Mouse (Mus musculus) CH12.LX (cell line): Measurements from ENCODE around the gene Dnmbp. TPM values are rescaled to one million over a fixed set of nuclear protein-coding genes. Genes with fewer than 3 reads are reported as not detected.

Experiments used
- DNase-seq: peaks from one replicate; pipeline ENCODE4 v3.0.0-alpha.2; 2013; ENCODE audit errors: extremely low read depth
- H3K27ac ChIP-seq: 2 replicates; pipeline ENCODE4 v1.5.1; 2012; ENCODE audit warnings: low read depth, mild to moderate bottlenecking, control low read depth, moderate library complexity; ENCODE audit not compliant: insufficient read depth
- H3K27me3 ChIP-seq: replicated peaks from 2 replicates; pipeline ENCODE3; 2012; ENCODE audit warnings: inconsistent platforms
- H3K36me3 ChIP-seq, 2 experiments: replicated peaks in 1 of 2; 2 replicates each; pipeline versions ENCODE3 to v1.6.1; 2012; ENCODE audit warnings: inconsistent platforms in 1 of 2, low read length in 1 of 2, mild to moderate bottlenecking in 1 of 2, mixed read lengths in 1 of 2, moderate library complexity in 1 of 2; ENCODE audit not compliant: control insufficient read depth in 1 of 2, insufficient read depth in 1 of 2
- H3K4me1 ChIP-seq, 2 experiments: 2 replicates each; pipeline ENCODE4 v1.6.1; 2012; ENCODE audit warnings: inconsistent platforms in 1 of 2, moderate library complexity in 1 of 2; ENCODE audit not compliant: insufficient read depth in 2 of 2, control insufficient read depth in 1 of 2
- H3K4me2 ChIP-seq: 2 replicates; pipeline ENCODE4 v1.6.1; 2012; ENCODE audit warnings: low read depth, mild to moderate bottlenecking, control low read depth; ENCODE audit not compliant: poor library complexity, insufficient read depth, severe bottlenecking
- H3K4me3 ChIP-seq, 3 experiments: fragments of 150-350 bp in 1 of 3; sonication (generic) in 1 of 3; replicated peaks in 1 of 3; 2 replicates each; pipeline versions ENCODE3 to v1.5.1; 2011 to 2012; ENCODE audit warnings: low read depth in 2 of 3, low read length in 2 of 3, mild to moderate bottlenecking in 2 of 3, moderate library complexity in 2 of 3, control low read depth in 1 of 3, improper control_type of control experiment in 1 of 3, inconsistent platforms in 1 of 3, mixed read lengths in 1 of 3; ENCODE audit not compliant: poor library complexity in 1 of 3
- H3K79me2 ChIP-seq: replicated peaks from 2 replicates; pipeline ENCODE4 v1.6.1; 2012; ENCODE audit warnings: mild to moderate bottlenecking, moderate library complexity; ENCODE audit not compliant: control insufficient read depth, poor library complexity, insufficient read depth, severe bottlenecking; ENCODE audit errors: extremely low read depth
- H3K9ac ChIP-seq: 2 replicates; pipeline ENCODE4 v1.6.1; 2012; ENCODE audit warnings: low read depth, mild to moderate bottlenecking, control low read depth, moderate library complexity; ENCODE audit not compliant: insufficient read depth
- H3K9me3 ChIP-seq: replicated peaks from 2 replicates; pipeline ENCODE3; 2012; ENCODE audit warnings: low read length, inconsistent platforms, mixed read lengths
- CHD1 ChIP-seq: IDR thresholded peaks from 2 replicates; pipeline ENCODE4 v1.6.1; 2012; ENCODE audit warnings: low read depth, low read length, improper control_type of control experiment, inconsistent platforms
- GABPA ChIP-seq: IDR thresholded peaks from 2 replicates; pipeline ENCODE4 v1.6.1; 2012; ENCODE audit warnings: low read depth, low read length, improper control_type of control experiment, inconsistent platforms; ENCODE audit not compliant: insufficient replicate concordance
- IRF4 ChIP-seq: IDR thresholded peaks from 2 replicates; pipeline ENCODE4 v1.6.1; 2014; ENCODE audit warnings: low read depth, mild to moderate bottlenecking, inconsistent platforms, low read length, improper control_type of control experiment
- JUND ChIP-seq: conservative IDR thresholded peaks from 2 replicates; pipeline ENCODE4 v1.6.1; 2011; ENCODE audit warnings: low read depth, low read length, improper control_type of control experiment
- KAT2A ChIP-seq: IDR thresholded peaks from 2 replicates; pipeline ENCODE4 v1.6.1; 2012; ENCODE audit warnings: low read length, improper control_type of control experiment, inconsistent platforms; ENCODE audit not compliant: insufficient replicate concordance
- MAX ChIP-seq: IDR thresholded peaks from 2 replicates; pipeline ENCODE4 v1.6.1; 2011; ENCODE audit warnings: low read length, improper control_type of control experiment
- MYC ChIP-seq: IDR thresholded peaks from 2 replicates; pipeline ENCODE4 v1.6.1; 2011; ENCODE audit warnings: low read depth, mild to moderate bottlenecking, improper control_type of control experiment, low read length
- POLR2A ChIP-seq: IDR thresholded peaks from 2 replicates; pipeline ENCODE4 v1.6.1; 2011; ENCODE audit warnings: low read depth, mild to moderate bottlenecking, improper control_type of control experiment, low read length
- POLR2AphosphoS2 ChIP-seq: IDR thresholded peaks from 2 replicates; pipeline ENCODE4 v1.6.1; 2011; ENCODE audit warnings: low read depth, low read length, improper control_type of control experiment
- RCOR1 ChIP-seq: conservative IDR thresholded peaks from 2 replicates; pipeline ENCODE4 v1.6.1; 2012; ENCODE audit warnings: low read depth, mild to moderate bottlenecking, inconsistent platforms, low read length, improper control_type of control experiment
- SIN3A ChIP-seq: IDR thresholded peaks from 2 replicates; pipeline ENCODE4 v1.6.1; 2012; ENCODE audit warnings: low read length, improper control_type of control experiment, inconsistent platforms
- TBP ChIP-seq: conservative IDR thresholded peaks from 2 replicates; pipeline ENCODE4 v1.6.1; 2011; ENCODE audit warnings: low read depth, low read length, improper control_type of control experiment
- TCF12 ChIP-seq: IDR thresholded peaks from 2 replicates; pipeline ENCODE4 v1.6.1; 2014; ENCODE audit warnings: low read depth, mild to moderate bottlenecking, inconsistent platforms, low read length, improper control_type of control experiment
- USF2 ChIP-seq: conservative IDR thresholded peaks from 2 replicates; pipeline ENCODE4 v1.6.1; 2011; ENCODE audit warnings: low read depth, low read length, improper control_type of control experiment
- ZC3H11A ChIP-seq: IDR thresholded peaks from 2 replicates; pipeline ENCODE4 v1.6.1; 2012; ENCODE audit warnings: low read depth, mild to moderate bottlenecking, inconsistent platforms, low read length, improper control_type of control experiment
- ZNF384 ChIP-seq: IDR thresholded peaks from 2 replicates; pipeline ENCODE4 v1.6.1; 2012; ENCODE audit warnings: low read depth, low read length, improper control_type of control experiment, inconsistent platforms
- dilution Hi-C: fragments of 300-500 bp; cut with MboI; formaldehyde crosslinking; loops from 2 replicates; pipeline ENCODE4 v1.14.3; 2020; ENCODE audit warnings: low sequenced_read_pairs; ENCODE audit not compliant: extremely low pct_unique_long_range_greater_than_20kb, extremely low pct_ligation_motif_present
- in situ Hi-C: fragments of 300-500 bp; cut with MboI; formaldehyde crosslinking; loops from 3 replicates; pipeline ENCODE4 v1.14.3; 2019; ENCODE audit warnings: low sequenced_read_pairs, low pct_ligation_motif_present, low pct_unique_long_range_greater_than_20kb, mixed read lengths
- polyA plus RNA-seq: library from polyadenylated mRNA; unstranded; fragments of >175 nt; gene quantifications from 2 replicates; pipeline ENCODE4 v1.2.1, GENCODE M21; 2012; ENCODE audit warnings: low read depth; ENCODE audit not compliant: insufficient read length
- total RNA-seq, 2 experiments: library from RNA; depleted of rRNA; stranded (reverse); fragments of 300-350 nt in 1 of 2; fragments of >200 nt in 1 of 2; gene quantifications; 2 replicates each; pipeline ENCODE4 v1.2.3; 2012 to 2014

Gene Dnmbp
- total and polyA plus RNA-seq, 3 experiments, result 1.8 to 5.4 (median 2.3) TPM

DNA sequence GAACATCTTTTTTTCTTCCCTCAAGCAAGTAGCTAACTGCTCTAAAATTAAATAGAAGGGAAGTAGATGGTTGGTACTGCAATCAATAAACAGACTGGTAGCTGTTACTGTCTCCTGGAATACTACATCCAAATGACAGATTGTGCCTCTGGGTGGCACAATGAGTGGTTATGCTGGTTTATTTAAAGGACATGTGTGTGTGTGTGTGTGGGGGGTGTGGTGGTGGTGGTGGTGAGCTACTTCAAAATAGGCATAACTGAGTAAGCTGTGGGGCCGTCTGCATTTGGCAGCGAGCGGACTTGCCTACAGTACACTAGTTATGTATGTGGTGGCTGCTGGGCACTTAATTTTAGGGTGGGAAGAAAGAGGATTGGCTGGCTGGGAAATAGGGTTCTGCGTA, 17.9 kb upstream of the Dnmbp start:
- no peak overlapping the region for H3K9ac ChIP-seq
- H3K79me2 ChIP-seq, result no peaks in the 10 kb centered on the region
- H3K9me3 ChIP-seq, result peaks cover 5% of the 10 kb centered on the region
- no peak for DNase-seq
- no peak overlapping the region for H3K4me3 ChIP-seq
- H3K4me2 ChIP-seq, result no peak overlapping the region
- H3K27ac ChIP-seq, result no peak overlapping the region
- H3K27me3 ChIP-seq, result no peaks in the 10 kb centered on the region
- no peaks in the 10 kb centered on the region for H3K36me3 ChIP-seq
- in situ Hi-C loops (loop anchor here (10.0 kb wide), 2 partner anchors 123 to 203 kb away; partner anchors contain the start of genes Cox15 and Cutc), dilution Hi-C loops (no loop called here)
- 0 out of 4 replicates have a peak, but pooled peaks cover 0 to 2% of the 10 kb centered on the region in 2 experiments for H3K4me1 ChIP-seq
- TF ChIP-seq TCF12, result no peak
- TF ChIP-seq USF2, result no peak
- no peak for TF ChIP-seq ZNF384
- no peak for TF ChIP-seq RCOR1
- no peak for TF ChIP-seq ZC3H11A

DNA sequence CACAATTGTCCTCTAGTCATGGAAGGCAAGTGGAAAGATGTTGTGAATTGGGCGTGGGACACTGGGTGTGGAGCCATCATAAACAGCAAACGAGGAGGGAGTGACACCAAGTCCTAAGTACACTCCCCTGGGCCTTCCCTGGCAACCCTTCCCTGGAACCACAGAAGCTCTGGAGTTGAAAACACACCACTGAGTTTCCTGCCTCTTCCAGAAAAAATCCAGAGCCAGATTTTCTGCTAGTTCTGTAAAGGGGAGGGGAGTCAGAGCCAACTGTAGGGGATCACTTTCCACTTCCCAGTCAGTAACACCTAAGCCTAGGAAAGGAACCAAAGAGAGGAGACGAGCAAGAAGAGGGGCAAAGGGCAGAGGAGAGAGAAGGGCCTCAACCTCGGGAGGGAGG, 17.4 kb upstream of the Dnmbp start:
- Histone ChIP-seq H3K4me2 (no peak overlapping the region), H3K79me2 (no peaks in the 10 kb centered on the region), H3K4me1 (no peaks in the 10 kb centered on the region), H3K9ac (no peak overlapping the region), H3K27me3 (no peaks in the 10 kb centered on the region), H3K4me3 (no peak overlapping the region), H3K36me3 (no peaks in the 10 kb centered on the region), H3K27ac (no peak overlapping the region), H3K9me3 (peaks cover 5% of the 10 kb centered on the region)
- dilution Hi-C loops, result no loop called here
- TF ChIP-seq USF2 (no peak), SIN3A (no peak), CHD1 (no peak), JUND (no peak), POLR2AphosphoS2 (no peak), POLR2A (no peak), MYC (no peak), IRF4 (no peak), GABPA (no peak), MAX (no peak), TBP (no peak), KAT2A (no peak)
- in situ Hi-C loops, result loop anchor here (10.0 kb wide), 2 partner anchors 123 to 203 kb away; partner anchors contain the start of genes Cox15 and Cutc
- DNase-seq, result no peak
